ENCODE assay signal across 8 mouse cellular contexts in genomic region chrX:48285651-48286021, GRCm38 (mm10). TPM values are rescaled to one million over a fixed set of nuclear protein-coding genes. Genes with fewer than 3 reads are reported as not detected.
DNase-seq lines count a peak whose midpoint lies in the region; ATAC-seq lines count a peak whose summit lies in the region.

No protein-coding gene starts in this region.

- H3K27me3 ChIP-seq in intestine, embryonic 15.5 days (replicated peaks) = no peaks in the 10 kb centered on the region
- H3K27me3 ChIP-seq in lung, embryonic 15.5 days = no peaks in the 10 kb centered on the region

- 4% methylated on average over 26 of the region's 34 CpGs for WGBS in intestine, embryonic 15.5 days
- 12% methylated on average over 23 of the region's 34 CpGs for WGBS in lung, embryonic 15.5 days

- peak; percentile 67 to 76 for DNase-seq in lung, adult 18-20 months
- no peak for DNase-seq in lung, postnatal 14 days
- DNase-seq in c-Kit-positive CD71-positive TER-119-negative erythroid progenitor cells, embryonic 14.5 days (ENCODE audit: low read depth) = peak; percentile 34
- peak; percentile 13 to 18 for DNase-seq in frontal cortex, postnatal 36 days (ENCODE audit: low spot score in 2 of 2)
- peak; percentile 7 for DNase-seq in right cerebral cortex, postnatal 14 days
- DNase-seq in Muller cell, postnatal 12 days (ENCODE audit: inconsistent ontology term) = no peak

- H3K4me3 ChIP-seq in intestine, embryonic 15.5 days (replicated peaks) = peak overlapping the region; percentile 48
- peak overlapping the region; percentile 47 for H3K4me3 ChIP-seq in lung, embryonic 15.5 days

- ATAC-seq in intestine, embryonic 15.5 days = peak; percentile 75
- ATAC-seq in lung, embryonic 15.5 days (ENCODE audit: borderline replicate concordance, extremely low read depth, low FRiP score, low TSS enrichment) = peak; percentile 53

- H3K4me1 ChIP-seq in intestine, embryonic 15.5 days (replicated peaks) = no peaks in the 10 kb centered on the region
- no peaks in the 10 kb centered on the region for H3K4me1 ChIP-seq in lung, embryonic 15.5 days

- peak overlapping the region; percentile 41 for H3K9ac ChIP-seq in intestine, embryonic 15.5 days
- H3K9ac ChIP-seq in lung, embryonic 15.5 days = peak overlapping the region; percentile 50

- peak overlapping the region; percentile 60 for H3K4me2 ChIP-seq in intestine, embryonic 15.5 days (replicated peaks)
- H3K4me2 ChIP-seq in lung, embryonic 15.5 days = peak overlapping the region; percentile 70

- H3K36me3 ChIP-seq in intestine, embryonic 15.5 days = no peaks in the 10 kb centered on the region
- no peaks in the 10 kb centered on the region; the same call in 1 of the 2 replicates for H3K36me3 ChIP-seq in lung, embryonic 15.5 days

- no peaks in the 10 kb centered on the region for H3K9me3 ChIP-seq in intestine, embryonic 15.5 days
- H3K9me3 ChIP-seq in lung, embryonic 15.5 days = no peaks in the 10 kb centered on the region

- peak overlapping the region; percentile 58; the same call in 1 of the 2 replicates for H3K27ac ChIP-seq in intestine, embryonic 15.5 days
- H3K27ac ChIP-seq in lung, embryonic 15.5 days = peak overlapping the region; percentile 76

RNA-seq across cellular contexts. Expression of gene Utp14a, which starts 29.0 kb away (rescaled TPM):
- 15.4 and 16.4 TPM in 2 replicates for polyA plus RNA-seq in intestine, embryonic 15.5 days (2015; fragmentation: Nextera tagmentation; extraction: Ambion mirVana)
- 16.7 and 16.8 TPM in 2 replicates for polyA plus RNA-seq in lung, embryonic 15.5 days (2015; fragmentation: Nextera tagmentation; extraction: Ambion mirVana)

RNA-seq across cellular contexts. Expression of gene Bcorl1, which starts 55.5 kb away (rescaled TPM):
- 4.9 and 5.1 TPM in 2 replicates for polyA plus RNA-seq in intestine, embryonic 15.5 days (2015; fragmentation: Nextera tagmentation; extraction: Ambion mirVana)
- 4.8 and 5.2 TPM in 2 replicates for polyA plus RNA-seq in lung, embryonic 15.5 days (2015; fragmentation: Nextera tagmentation; extraction: Ambion mirVana)

Comparison
In these comparisons a context has a peak if more than half of its experiments do, and no peak if none do; other contexts are left out.
1. DNase-seq: peak in lung, adult 18-20 months (2 of 2), c-Kit-positive CD71-positive TER-119-negative erythroid progenitor cells, embryonic 14.5 days (single experiment), frontal cortex, postnatal 36 days (2 of 2) and right cerebral cortex, postnatal 14 days (single experiment); none in lung, postnatal 14 days (single experiment) and Muller cell, postnatal 12 days (single experiment).